Mouse (Mus musculus) heart, adult 2 months (tissue): Measurements from ENCODE around the gene Zcchc17.

Experiments
- CTCF ChIP-seq: fragments of 200-600 bp; IDR thresholded peaks from 2 replicates; pipeline ENCODE4 v1.8.1; 2022; ENCODE audit warnings: antibody characterized with exemption, mild to moderate bottlenecking, moderate library complexity
- EP300 ChIP-seq: fragments of 200-500 bp; IDR thresholded peaks from 2 replicates; pipeline ENCODE4 v1.6.1; 2011; ENCODE audit warnings: low read depth, low read length, control low read depth; ENCODE audit not compliant: insufficient read depth
- POLR2A ChIP-seq: fragments of 200-500 bp; IDR thresholded peaks from 2 replicates; pipeline ENCODE4 v1.6.1; 2011; ENCODE audit warnings: mild to moderate bottlenecking, low read depth, low read length, control low read depth; ENCODE audit not compliant: insufficient read depth

DNA sequence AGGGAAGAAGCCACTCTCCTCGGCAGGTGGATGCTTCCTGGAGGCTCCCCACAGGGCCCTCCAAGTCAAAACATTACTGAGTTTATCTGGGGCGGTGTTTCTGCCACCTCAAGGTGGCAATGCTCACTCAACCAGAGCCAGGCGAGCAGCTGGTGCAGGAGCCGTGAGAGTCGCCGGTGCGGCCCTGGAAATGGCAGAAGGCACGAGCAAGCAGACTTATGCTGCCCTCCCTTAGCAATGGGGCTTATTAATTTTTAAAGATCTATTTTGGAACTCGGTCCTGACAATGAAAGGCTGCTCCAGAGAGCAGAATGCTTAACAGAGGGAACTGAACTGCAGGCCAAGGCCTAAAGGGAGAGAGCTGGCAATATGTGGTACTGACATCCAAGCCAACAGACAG, 32.4 kb downstream of the Zcchc17 start:
- TF ChIP-seq EP300 = no peak
- TF ChIP-seq CTCF = peak; percentile 25; the same call in 1 of the 2 replicates
- TF ChIP-seq POLR2A = no peak
